Mouse (Mus musculus) neural tube, embryonic 14.5 days (tissue): ENCODE results near the gene Adgrl3. TPM values are rescaled to one million over a fixed set of nuclear protein-coding genes. Genes with fewer than 3 reads are reported as not detected.

ENCODE experiments used
- ATAC-seq: fragments of 200-750 bp; cut with Nextera tagmentation; 2 replicates; pipeline ENCODE4 v1.8.0; 2017; ENCODE audit warnings: low read depth, mild to moderate bottlenecking, moderate TSS enrichment, moderate library complexity
- H3K27ac ChIP-seq: fragments of 300-500 bp; sonication (generic); 2 replicates; pipeline ENCODE4 v1.5.1; 2014; ENCODE audit warnings: low read depth, mild to moderate bottlenecking, control low read depth, low read length, moderate library complexity, mixed read lengths
- H3K27me3 ChIP-seq: fragments of 300-500 bp; sonication (generic); 2 replicates; pipeline ENCODE4 v1.6.1; 2014; ENCODE audit warnings: low read length; ENCODE audit not compliant: control insufficient read depth, insufficient read depth
- H3K36me3 ChIP-seq: fragments of 300-500 bp; sonication (generic); 2 replicates; pipeline ENCODE4 v1.6.1; 2014; ENCODE audit warnings: low read length, mixed read lengths; ENCODE audit not compliant: control insufficient read depth, insufficient read depth
- H3K4me1 ChIP-seq: fragments of 300-500 bp; sonication (generic); 2 replicates; pipeline ENCODE4 v1.6.1; 2014; ENCODE audit warnings: low read length; ENCODE audit not compliant: control insufficient read depth, insufficient read depth
- H3K4me2 ChIP-seq: fragments of 300-500 bp; sonication (generic); 2 replicates; pipeline ENCODE4 v1.6.1; 2014; ENCODE audit warnings: mild to moderate bottlenecking, low read depth, low read length, control low read depth
- H3K4me3 ChIP-seq: fragments of 300-500 bp; sonication (generic); 2 replicates; pipeline ENCODE4 v1.5.1; 2014; ENCODE audit warnings: low read depth, low read length, control low read depth, mixed read lengths
- H3K9ac ChIP-seq: fragments of 300-500 bp; sonication (generic); replicated peaks from 2 replicates; pipeline ENCODE4 v1.6.1; 2014; ENCODE audit warnings: low read depth, mild to moderate bottlenecking, control low read depth, low read length, mixed read lengths
- H3K9me3 ChIP-seq: fragments of 300-500 bp; sonication (generic); 2 replicates; pipeline ENCODE4 v1.6.1; 2016; ENCODE audit warnings: low read length; ENCODE audit not compliant: control insufficient read depth
- WGBS: fragments of 180-500 bp; shearing (Covaris S2); extraction: QIAGEN DNeasy Blood & Tissue Kit; methylation state at CpG from one replicate; pipeline ENCODE4 v1.1.7; 2014; 5-methylcytosine and 5-hydroxymethylcytosine counted together
- polyA plus RNA-seq: library from polyadenylated mRNA; unstranded; fragments of >200 nt; fragmentation: Nextera tagmentation; extraction: Ambion mirVana; gene quantifications from 2 replicates; pipeline ENCODE4 v1.2.1, GENCODE M21; 2014

Gene Adgrl3
- polyA plus RNA-seq, 1 experiment from 2014 or later, result 98.7 TPM

- ATAC-seq, result no peak
- no peak overlapping the region for H3K27ac ChIP-seq
- no peak overlapping the region for H3K4me3 ChIP-seq
These were observed 228.8 kb downstream of the Adgrl3 start for GRCm38 (mm10) chr5:81248724-81249123.

GRCm38 (mm10) chr5:81256091-81256490, 236.2 kb downstream of the Adgrl3 start:
- Histone ChIP-seq H3K27me3 (no peaks in the 10 kb centered on the region), H3K4me3 (no peak overlapping the region), H3K36me3 (no peaks in the 10 kb centered on the region), H3K4me1 (no peaks in the 10 kb centered on the region), H3K27ac (no peak overlapping the region), H3K9ac (no peak overlapping the region), H3K4me2 (no peak overlapping the region), H3K9me3 (no peaks in the 10 kb centered on the region)
- 94% methylated on average over 3 of the region's 3 CpGs for WGBS
- no peak for ATAC-seq

More at GRCm38 (mm10) chr5:81248724-81249123, 228.8 kb downstream of the Adgrl3 start:
- Histone ChIP-seq H3K36me3 (no peaks in the 10 kb centered on the region), H3K4me1 (no peaks in the 10 kb centered on the region), H3K9me3 (no peaks in the 10 kb centered on the region), H3K4me2 (no peak overlapping the region), H3K27me3 (no peaks in the 10 kb centered on the region), H3K9ac (no peak overlapping the region)
- 70% methylated on average over 5 of the region's 5 CpGs for WGBS

- Histone ChIP-seq H3K9me3 (no peaks in the 10 kb centered on the region), H3K4me2 (no peak overlapping the region), H3K4me1 (no peaks in the 10 kb centered on the region), H3K27me3 (no peaks in the 10 kb centered on the region), H3K36me3 (no peaks in the 10 kb centered on the region), H3K9ac (no peak overlapping the region), H3K4me3 (no peak overlapping the region), H3K27ac (no peak overlapping the region)
- no peak for ATAC-seq
- 96% methylated on average over 3 of the region's 3 CpGs for WGBS
These were observed 249.8 kb downstream of the Adgrl3 start for GRCm38 (mm10) chr5:81269689-81270088.

- no peak overlapping the region for H3K4me3 ChIP-seq
- ATAC-seq, result no peak; the same call in 1 of the 2 replicates
- no peak overlapping the region for H3K27ac ChIP-seq
- 62% methylated on average over 6 of the region's 6 CpGs for WGBS
- no peaks in the 10 kb centered on the region for H3K27me3 ChIP-seq
- H3K9me3 ChIP-seq, result no peaks in the 10 kb centered on the region
- H3K36me3 ChIP-seq, result no peaks in the 10 kb centered on the region
- no peak overlapping the region for H3K4me2 ChIP-seq
- no peaks in the 10 kb centered on the region for H3K4me1 ChIP-seq
- H3K9ac ChIP-seq, result no peak overlapping the region
These were observed 255.6 kb downstream of the Adgrl3 start for GRCm38 (mm10) chr5:81275346-81276047.

- 72% methylated on average over 2 of the region's 2 CpGs for WGBS
- no peak for ATAC-seq
- no peak overlapping the region for H3K4me3 ChIP-seq
- H3K36me3 ChIP-seq, result no peaks in the 10 kb centered on the region
- no peaks in the 10 kb centered on the region for H3K27me3 ChIP-seq
- H3K4me2 ChIP-seq, result no peak overlapping the region
- H3K9me3 ChIP-seq, result no peaks in the 10 kb centered on the region
- no peak overlapping the region for H3K9ac ChIP-seq
- no peak overlapping the region for H3K27ac ChIP-seq
- H3K4me1 ChIP-seq, result no peaks in the 10 kb centered on the region
These were observed 259.3 kb downstream of the Adgrl3 start for GRCm38 (mm10) chr5:81279246-81279645.

GRCm38 (mm10) chr5:81285643-81286042, 265.7 kb downstream of the Adgrl3 start:
- Histone ChIP-seq H3K4me2 (no peak overlapping the region), H3K9ac (no peak overlapping the region), H3K4me3 (no peak overlapping the region), H3K4me1 (no peaks in the 10 kb centered on the region), H3K36me3 (no peaks in the 10 kb centered on the region), H3K27ac (no peak overlapping the region), H3K9me3 (no peaks in the 10 kb centered on the region), H3K27me3 (no peaks in the 10 kb centered on the region)
- ATAC-seq, result peak; percentile 58; the same call in 1 of the 2 replicates
- 17% methylated on average over 1 of the region's 1 CpGs for WGBS

GRCm38 (mm10) chr5:81301874-81302273, 281.9 kb downstream of the Adgrl3 start:
- no peak for ATAC-seq

GRCm38 (mm10) chr5:81317406-81318112, 297.6 kb downstream of the Adgrl3 start:
- H3K9ac ChIP-seq, result no peak overlapping the region
- WGBS, result 96% methylated on average over 3 of the region's 3 CpGs
- H3K4me3 ChIP-seq, result no peak overlapping the region
- no peaks in the 10 kb centered on the region for H3K9me3 ChIP-seq
- no peak overlapping the region for H3K27ac ChIP-seq
- no peaks in the 10 kb centered on the region for H3K27me3 ChIP-seq
- H3K36me3 ChIP-seq, result no peaks in the 10 kb centered on the region
- no peaks in the 10 kb centered on the region for H3K4me1 ChIP-seq
- ATAC-seq, result no peak
- no peak overlapping the region for H3K4me2 ChIP-seq

More at GRCm38 (mm10) chr5:81301874-81302273, 281.9 kb downstream of the Adgrl3 start:
- H3K4me1 ChIP-seq, result no peaks in the 10 kb centered on the region
- H3K4me3 ChIP-seq, result no peak overlapping the region
- H3K27me3 ChIP-seq, result no peaks in the 10 kb centered on the region
- H3K36me3 ChIP-seq, result no peaks in the 10 kb centered on the region
- H3K4me2 ChIP-seq, result no peak overlapping the region
- H3K9ac ChIP-seq, result no peak overlapping the region
- no peak overlapping the region for H3K27ac ChIP-seq
- no peaks in the 10 kb centered on the region for H3K9me3 ChIP-seq

GRCm38 (mm10) chr5:81321276-81321934, 301.5 kb downstream of the Adgrl3 start:
- Histone ChIP-seq H3K4me2 (no peak overlapping the region), H3K27me3 (no peaks in the 10 kb centered on the region), H3K9me3 (no peaks in the 10 kb centered on the region), H3K9ac (no peak overlapping the region), H3K4me1 (no peaks in the 10 kb centered on the region), H3K4me3 (no peak overlapping the region), H3K27ac (no peak overlapping the region), H3K36me3 (no peaks in the 10 kb centered on the region)
- 90% methylated on average over 2 of the region's 2 CpGs for WGBS
- no peak for ATAC-seq
